Mouse (Mus musculus): ENCODE measurements at regions not wholly inside any gene's neighbourhood (a gene's known extent, or its start where the extent isn't known, plus 50 kb on each side); places are given as distances from the start of the nearest gene placed in this dataset.

GRCm38 (mm10) chr7:76127641-76128111 lies 102.0 kb upstream of the Agbl1 start:
- DNase-seq (ENCODE audit: low spot score in 2 of 2): peak; percentile 62 to 90

- DNase-seq (ENCODE audit: low spot score in 2 of 2): peak; percentile 24 to 85
These were observed 87.2 kb upstream of the Agbl1 start for GRCm38 (mm10) chr7:76142455-76142854.

- DNase-seq (ENCODE audit: low spot score in 2 of 2): no peak
These were observed 83.3 kb upstream of the Agbl1 start for GRCm38 (mm10) chr7:76146385-76146784.

GRCm38 (mm10) chr7:76156869-76157268 lies 72.8 kb upstream of the Agbl1 start:
- no peak for DNase-seq (ENCODE audit: low spot score in 2 of 2)

- no peak for DNase-seq (ENCODE audit: low spot score in 2 of 2)
These were observed 65.5 kb upstream of the Agbl1 start for GRCm38 (mm10) chr7:76164191-76164590.

GRCm38 (mm10) chr7:76164735-76165630 lies 64.7 kb upstream of the Agbl1 start:
- no peak for DNase-seq (ENCODE audit: low spot score in 2 of 2)

- no peak for DNase-seq (ENCODE audit: low spot score in 2 of 2)
These were observed 59.2 kb upstream of the Agbl1 start for GRCm38 (mm10) chr7:76170481-76170880.

GRCm38 (mm10) chr7:76176235-76176634 lies 53.5 kb upstream of the Agbl1 start:
- no peak for DNase-seq (ENCODE audit: low spot score in 2 of 2)

GRCm38 (mm10) chr7:76177420-76177819 lies 52.3 kb upstream of the Agbl1 start:
- DNase-seq (ENCODE audit: low spot score in 2 of 2): no peak

Measured in layer of hippocampus, postnatal 14 days (tissue).